In genomic region chr6:136490516-136491475, GRCm38 (mm10) we compare ENCODE assay signal across 14 mouse cellular contexts. TPM values are rescaled to one million over a fixed set of nuclear protein-coding genes. Genes with fewer than 3 reads are reported as not detected.
DNase-seq lines count a peak whose midpoint lies in the region; ATAC-seq and TF ChIP-seq lines count a peak whose summit lies in the region.
"Had no signal": no experiment of that assay in that cellular context is flagged by ENCODE, and none has a peak within 500 bp of the region (broad histone marks: within the 10 kb centered on the region; RNA-seq: fewer than 3 reads in every experiment).

No protein-coding gene starts in this region.

- peak; percentile 79; the same call in 1 of the 2 replicates for ATAC-seq in forebrain, postnatal 0 days
- ATAC-seq in forebrain, embryonic 11.5 days (replicated peaks; ENCODE audit: low FRiP score) = no peak
- no peak for ATAC-seq in lung, embryonic 15.5 days (ENCODE audit: borderline replicate concordance, extremely low read depth, low FRiP score, low TSS enrichment)
- no peak for ATAC-seq in kidney, embryonic 16.5 days (ENCODE audit: low FRiP score, low TSS enrichment)
- ATAC-seq in forebrain, embryonic 14.5 days = no peak
- ATAC-seq: midbrain, embryonic 13.5 days had no signal

- H3K9ac ChIP-seq in forebrain, postnatal 0 days = no peak overlapping the region
- H3K9ac ChIP-seq in forebrain, embryonic 11.5 days (ENCODE audit: low read length) = no peak overlapping the region
- no peak overlapping the region for H3K9ac ChIP-seq in lung, embryonic 15.5 days
- H3K9ac ChIP-seq in kidney, embryonic 16.5 days (replicated peaks; ENCODE audit: low read length) = no peak overlapping the region
- no peak overlapping the region for H3K9ac ChIP-seq in forebrain, embryonic 14.5 days (ENCODE audit: low read length)
- H3K9ac ChIP-seq: heart, embryonic 15.5 days; midbrain, embryonic 13.5 days; neural tube, embryonic 15.5 days had no signal

- no peak overlapping the region for H3K27ac ChIP-seq in forebrain, postnatal 0 days (ENCODE audit: low read depth, low read length)
- H3K27ac ChIP-seq in forebrain, embryonic 11.5 days (ENCODE audit: low read depth, low read length) = no peak overlapping the region
- H3K27ac ChIP-seq in lung, embryonic 15.5 days = peak overlapping the region; percentile 26
- H3K27ac ChIP-seq in thymus, adult 2 months (ENCODE audit: control insufficient read depth, insufficient read depth, low read length) = peak overlapping the region; percentile 85
- H3K27ac ChIP-seq in kidney, embryonic 16.5 days (ENCODE audit: low read length) = no peak overlapping the region
- H3K27ac ChIP-seq in forebrain, embryonic 14.5 days (ENCODE audit: low read depth, low read length) = no peak overlapping the region
- H3K27ac ChIP-seq: midbrain, embryonic 13.5 days; neural tube, embryonic 15.5 days had no signal

- intact Hi-C loops in left cerebral cortex, postnatal 25 days (cut with DNase I) = no loop called here

- WGBS in forebrain, postnatal 0 days = 52% methylated on average over 6 of the region's 6 CpGs
- 72% methylated on average over 6 of the region's 6 CpGs for WGBS in forebrain, embryonic 11.5 days
- 39% methylated on average over 6 of the region's 6 CpGs for WGBS in lung, embryonic 15.5 days
- WGBS in thymus, adult 2 months = 35% methylated on average over 6 of the region's 6 CpGs
- 73% methylated on average over 6 of the region's 6 CpGs for WGBS in kidney, embryonic 16.5 days
- 52% methylated on average over 6 of the region's 6 CpGs for WGBS in forebrain, embryonic 14.5 days

- no peaks in the 10 kb centered on the region for H3K4me1 ChIP-seq in forebrain, postnatal 0 days (ENCODE audit: insufficient read depth)
- no peaks in the 10 kb centered on the region for H3K4me1 ChIP-seq in forebrain, embryonic 11.5 days (replicated peaks; ENCODE audit: control insufficient read depth, insufficient read depth, low read length)
- peaks cover 37% of the 10 kb centered on the region for H3K4me1 ChIP-seq in E14TG2a.4 (replicated peaks; ENCODE audit: low read depth, low read length)
- peaks cover 7% of the 10 kb centered on the region; the same call in 1 of the 2 replicates for H3K4me1 ChIP-seq in lung, embryonic 15.5 days
- peaks cover 24% of the 10 kb centered on the region for H3K4me1 ChIP-seq in thymus, adult 2 months (replicated peaks; ENCODE audit: control insufficient read depth, insufficient read depth, low read length)
- H3K4me1 ChIP-seq in kidney, embryonic 16.5 days (ENCODE audit: insufficient read depth, low read length) = no peaks in the 10 kb centered on the region
- no peaks in the 10 kb centered on the region for H3K4me1 ChIP-seq in forebrain, embryonic 14.5 days (ENCODE audit: control insufficient read depth, insufficient read depth, low read length)

- H3K4me3 ChIP-seq in forebrain, postnatal 0 days (ENCODE audit: low read depth, low read length) = no peak overlapping the region
- H3K4me3 ChIP-seq in forebrain, embryonic 11.5 days (ENCODE audit: low read depth, low read length) = no peak overlapping the region
- H3K4me3 ChIP-seq in E14TG2a.4 (replicated peaks; ENCODE audit: low read length) = 0 out of 2 replicates have a peak overlapping the region, but pooled peaks have one; percentile 13
- no peak overlapping the region for H3K4me3 ChIP-seq in lung, embryonic 15.5 days
- no peak overlapping the region for H3K4me3 ChIP-seq in thymus, adult 2 months (ENCODE audit: control insufficient read depth, insufficient read depth, low read length)
- no peak overlapping the region for H3K4me3 ChIP-seq in kidney, embryonic 16.5 days (ENCODE audit: low read length)
- H3K4me3 ChIP-seq in forebrain, embryonic 14.5 days (ENCODE audit: low read depth, low read length) = no peak overlapping the region
- H3K4me3 ChIP-seq: erythroblast, embryonic 14.5 days; heart, embryonic 15.5 days; midbrain, embryonic 13.5 days; neural tube, embryonic 15.5 days had no signal

- no peak for TF ChIP-seq POLR2A in thymus, adult 2 months (IDR thresholded peaks at IDR 0.05; ENCODE audit: control insufficient read depth, extremely low read depth, insufficient read depth, low read length, poor library complexity)

- TF ChIP-seq CTCF in forebrain, postnatal 0 days (IDR thresholded peaks at IDR 0.05; ENCODE audit: low read depth) = no peak
- no peak for TF ChIP-seq CTCF in E14TG2a.4 (conservative IDR thresholded peaks at IDR 0.05; ENCODE audit: low read length)
- TF ChIP-seq CTCF in thymus, adult 2 months (IDR thresholded peaks at IDR 0.05; ENCODE audit: borderline replicate concordance, control insufficient read depth, extremely low read depth, insufficient read depth, low read length, poor library complexity) = no peak

- peak; percentile 43 for DNase-seq in forebrain, postnatal 0 days
- DNase-seq in forebrain, embryonic 11.5 days (ENCODE audit: low spot score) = no peak
- peak; percentile 57 for DNase-seq in thymus, adult 2 months
- DNase-seq in forebrain, embryonic 14.5 days (ENCODE audit: low spot score) = no peak
- no peak for DNase-seq in left cerebral cortex, postnatal 25 days (ENCODE audit: low spot score in 2 of 2)
- DNase-seq: left cerebral cortex, postnatal 4 days; right cerebral cortex, postnatal 14 days had no signal

- no peaks in the 10 kb centered on the region for H3K27me3 ChIP-seq in forebrain, postnatal 0 days (ENCODE audit: insufficient read depth, low read length)
- no peaks in the 10 kb centered on the region for H3K27me3 ChIP-seq in forebrain, embryonic 11.5 days (ENCODE audit: control insufficient read depth, insufficient read depth, low read length)
- H3K27me3 ChIP-seq in E14TG2a.4 (ENCODE audit: insufficient read depth, low read length) = peaks cover 6% of the 10 kb centered on the region; the same call in 1 of the 2 replicates
- H3K27me3 ChIP-seq in lung, embryonic 15.5 days = no peaks in the 10 kb centered on the region
- no peaks in the 10 kb centered on the region for H3K27me3 ChIP-seq in thymus, adult 2 months (ENCODE audit: control insufficient read depth, insufficient read depth, low read length)
- H3K27me3 ChIP-seq in kidney, embryonic 16.5 days (ENCODE audit: insufficient read depth, low read length) = no peaks in the 10 kb centered on the region
- no peaks in the 10 kb centered on the region for H3K27me3 ChIP-seq in forebrain, embryonic 14.5 days (replicated peaks; ENCODE audit: control insufficient read depth, insufficient read depth, low read length)
- H3K27me3 ChIP-seq: heart, embryonic 15.5 days; midbrain, embryonic 13.5 days; neural tube, embryonic 15.5 days had no signal

- H3K4me2 ChIP-seq in forebrain, postnatal 0 days (ENCODE audit: low read depth) = no peak overlapping the region
- H3K4me2 ChIP-seq in forebrain, embryonic 11.5 days (ENCODE audit: low read depth, low read length, severe bottlenecking) = no peak overlapping the region
- no peak overlapping the region for H3K4me2 ChIP-seq in lung, embryonic 15.5 days
- no peak overlapping the region for H3K4me2 ChIP-seq in kidney, embryonic 16.5 days (replicated peaks; ENCODE audit: low read depth, low read length)
- no peak overlapping the region for H3K4me2 ChIP-seq in forebrain, embryonic 14.5 days (ENCODE audit: low read length)
- H3K4me2 ChIP-seq: heart, embryonic 15.5 days; midbrain, embryonic 13.5 days; neural tube, embryonic 15.5 days had no signal

- no peaks in the 10 kb centered on the region for H3K36me3 ChIP-seq in forebrain, postnatal 0 days (ENCODE audit: insufficient read depth)
- H3K36me3 ChIP-seq in forebrain, embryonic 11.5 days (ENCODE audit: control insufficient read depth, insufficient read depth, low read length) = no peaks in the 10 kb centered on the region
- peaks cover 12% of the 10 kb centered on the region; the same call in 1 of the 2 replicates for H3K36me3 ChIP-seq in E14TG2a.4 (ENCODE audit: insufficient read depth, low read length)
- H3K36me3 ChIP-seq in lung, embryonic 15.5 days = no peaks in the 10 kb centered on the region
- no peaks in the 10 kb centered on the region for H3K36me3 ChIP-seq in thymus, adult 2 months (ENCODE audit: control insufficient read depth, insufficient read depth, low read length)
- no peaks in the 10 kb centered on the region for H3K36me3 ChIP-seq in kidney, embryonic 16.5 days (ENCODE audit: insufficient read depth, low read length)
- no peaks in the 10 kb centered on the region for H3K36me3 ChIP-seq in forebrain, embryonic 14.5 days (ENCODE audit: control insufficient read depth, insufficient read depth, low read length)
- H3K36me3 ChIP-seq: heart, embryonic 15.5 days; midbrain, embryonic 13.5 days; neural tube, embryonic 15.5 days had no signal

- H3K9me3 ChIP-seq in forebrain, postnatal 0 days (ENCODE audit: low read length) = no peaks in the 10 kb centered on the region
- no peaks in the 10 kb centered on the region for H3K9me3 ChIP-seq in forebrain, embryonic 11.5 days (ENCODE audit: control insufficient read depth, low read length)
- peaks cover 64% of the 10 kb centered on the region for H3K9me3 ChIP-seq in E14TG2a.4 (ENCODE audit: low read length)
- H3K9me3 ChIP-seq in lung, embryonic 15.5 days = no peaks in the 10 kb centered on the region
- peaks cover 8% of the 10 kb centered on the region; the same call in 1 of the 2 replicates for H3K9me3 ChIP-seq in kidney, embryonic 16.5 days (ENCODE audit: low read length)
- no peaks in the 10 kb centered on the region for H3K9me3 ChIP-seq in forebrain, embryonic 14.5 days (replicated peaks; ENCODE audit: control insufficient read depth, low read length)
- H3K9me3 ChIP-seq: heart, embryonic 15.5 days; midbrain, embryonic 13.5 days; neural tube, embryonic 15.5 days had no signal

RNA-seq across cellular contexts. Expression of gene Atf7ip, which starts 15.2 kb away (rescaled TPM):
- 35.0 and 54.8 TPM in 2 replicates for total RNA-seq in forebrain, postnatal 0 days (2014; rRNA removed)
- 12.6 and 23.5 TPM in 2 replicates for polyA plus RNA-seq in forebrain, postnatal 0 days (2015; fragmentation: Nextera tagmentation; extraction: Ambion mirVana)
- polyA plus RNA-seq in forebrain, embryonic 11.5 days (2014; fragmentation: Nextera tagmentation; extraction: Ambion mirVana) = 57.8 and 66.6 TPM in 2 replicates
- polyA plus RNA-seq in lung, embryonic 15.5 days (2015; fragmentation: Nextera tagmentation; extraction: Ambion mirVana) = 36.8 and 44.9 TPM in 2 replicates
- polyA plus RNA-seq in thymus, adult 2 months (2012; rRNA removed) = 65.1 and 79.5 TPM in 2 replicates
- polyA plus RNA-seq in kidney, embryonic 16.5 days (2015; fragmentation: Nextera tagmentation; extraction: Ambion mirVana) = 38.0 and 41.0 TPM in 2 replicates
- polyA plus RNA-seq in forebrain, embryonic 14.5 days (2014; fragmentation: Nextera tagmentation; extraction: Ambion mirVana) = 27.1 and 42.0 TPM in 2 replicates
- 100 to 1,000 TPM; 108 to 125 TPM for total RNA-seq in left cerebral cortex, postnatal 25 days (2021)

Comparison
In these comparisons a context has a peak if more than half of its experiments do, and no peak if none do; other contexts are left out.
1. DNase-seq: peak in forebrain, postnatal 0 days (single experiment) and thymus, adult 2 months (single experiment); none in forebrain, embryonic 11.5 days (single experiment), forebrain, embryonic 14.5 days (single experiment) and left cerebral cortex, postnatal 25 days (0 of 2).
2. H3K27ac ChIP-seq: peak in lung, embryonic 15.5 days (single experiment) and thymus, adult 2 months (single experiment); none in forebrain, postnatal 0 days (single experiment), forebrain, embryonic 11.5 days (single experiment), kidney, embryonic 16.5 days (single experiment) and forebrain, embryonic 14.5 days (single experiment).